Mouse (Mus musculus): Measurements from ENCODE around the gene Asb16.

DNA sequence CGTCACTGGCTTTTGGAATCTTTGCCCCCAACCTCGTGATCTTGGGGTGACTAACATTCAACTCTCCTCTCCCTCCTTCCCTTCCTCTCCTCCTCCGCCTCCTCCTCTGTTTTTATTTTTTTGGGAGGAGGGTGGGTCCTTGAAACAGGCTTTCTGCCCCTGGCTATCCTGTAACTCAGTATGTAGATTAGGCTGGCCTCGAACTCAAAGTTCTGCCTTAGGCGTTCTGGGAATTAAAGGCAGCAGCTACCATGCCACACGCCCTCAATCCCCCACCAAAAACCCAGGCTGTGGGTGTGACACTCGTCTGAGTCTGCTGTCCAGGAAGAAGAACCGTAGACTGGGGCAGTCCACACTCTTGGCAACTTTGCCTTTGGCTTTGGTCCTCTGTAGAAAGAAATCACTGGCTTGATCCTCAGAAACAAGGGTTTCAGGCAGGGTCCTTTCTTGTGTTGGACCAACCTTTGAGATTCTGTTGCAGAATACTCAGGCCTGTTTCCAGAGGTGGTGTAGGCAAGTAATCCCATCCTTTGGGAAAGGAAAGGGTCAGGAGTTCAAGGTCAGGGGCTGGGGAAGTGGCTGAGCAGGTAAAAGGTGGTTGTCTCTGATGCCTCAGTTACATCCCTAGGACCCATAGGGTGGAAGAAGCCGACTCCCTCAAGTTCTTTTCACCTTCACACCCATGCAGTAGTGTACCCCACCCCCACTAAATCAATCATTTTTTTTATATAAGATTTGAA is 19.0 kb upstream of the Asb16 start:
- TF ChIP-seq CTCF (conservative IDR thresholded peaks at IDR 0.05; ENCODE audit: insufficient read depth, insufficient read length, low read depth, low read length) (no peak), POLR2A (IDR thresholded peaks at IDR 0.05; ENCODE audit: low read depth, low read length) (no peak)
